8 mouse cellular contexts compared by ENCODE assay signal in genomic region chr10:75872915-75873542, GRCm38 (mm10). TPM values are rescaled to one million over a fixed set of nuclear protein-coding genes. Genes with fewer than 3 reads are reported as not detected.
A peak's percentile ranks its signal among the peaks of the same experiment; 100 is the strongest.
DNase-seq lines count a peak whose midpoint lies in the region; ATAC-seq and TF ChIP-seq lines count a peak whose summit lies in the region.

No protein-coding gene starts in this region.

- peak overlapping the region; percentile 71 for H3K4me2 ChIP-seq in heart, embryonic 14.5 days (ENCODE audit: low read length)
- H3K4me2 ChIP-seq in kidney, postnatal 0 days (ENCODE audit: low read length): peak overlapping the region; percentile 70
- peak overlapping the region; percentile 60 for H3K4me2 ChIP-seq in midbrain, embryonic 16.5 days (ENCODE audit: low read length)

- no peaks in the 10 kb centered on the region for H3K27me3 ChIP-seq in heart, embryonic 14.5 days (ENCODE audit: control insufficient read depth, insufficient read depth, low read length)
- H3K27me3 ChIP-seq in kidney, postnatal 0 days (ENCODE audit: insufficient read depth, low read length): no peaks in the 10 kb centered on the region
- H3K27me3 ChIP-seq in midbrain, embryonic 16.5 days (ENCODE audit: control insufficient read depth, insufficient read depth, low read depth, low read length): no peaks in the 10 kb centered on the region
- H3K27me3 ChIP-seq in testis, adult 2 months (ENCODE audit: control insufficient read depth, insufficient read depth, low read length): no peaks in the 10 kb centered on the region

- no peak for TF ChIP-seq POLR2A in testis, adult 2 months (IDR thresholded peaks at IDR 0.05; ENCODE audit: control insufficient read depth, low read depth, low read length)

- under 1% methylated on average over 11 of the region's 11 CpGs for WGBS in heart, embryonic 14.5 days
- WGBS in kidney, postnatal 0 days: 2% methylated on average over 11 of the region's 11 CpGs
- under 1% methylated on average over 11 of the region's 11 CpGs for WGBS in midbrain, embryonic 16.5 days

- peak overlapping the region; percentile 75 to 76 for H3K27ac ChIP-seq in heart, embryonic 14.5 days (replicated peaks in 1 of 2; ENCODE audit: control insufficient read depth in 1 of 2, insufficient read depth in 1 of 2, low read depth in 2 of 2, low read length in 2 of 2)
- no peak overlapping the region for H3K27ac ChIP-seq in kidney, postnatal 0 days
- peak overlapping the region; percentile 83 for H3K27ac ChIP-seq in midbrain, embryonic 16.5 days (ENCODE audit: low read length)
- peak overlapping the region; percentile 30; the same call in 1 of the 2 replicates for H3K27ac ChIP-seq in testis, adult 2 months (ENCODE audit: control insufficient read depth, insufficient read depth, low read depth, low read length)

- peaks cover 4 to 14% of the 10 kb centered on the region in 2 experiments for H3K4me1 ChIP-seq in heart, embryonic 14.5 days (ENCODE audit: control insufficient read depth in 2 of 2, insufficient read depth in 2 of 2, low read length in 2 of 2)
- H3K4me1 ChIP-seq in kidney, postnatal 0 days (replicated peaks; ENCODE audit: insufficient read depth, low read length): peaks cover 6% of the 10 kb centered on the region; the same call in 1 of the 2 replicates
- peaks cover 8% of the 10 kb centered on the region for H3K4me1 ChIP-seq in midbrain, embryonic 16.5 days (ENCODE audit: control insufficient read depth, insufficient read depth, low read length)
- H3K4me1 ChIP-seq in testis, adult 2 months (ENCODE audit: control insufficient read depth, insufficient read depth, low read length): peaks cover 4% of the 10 kb centered on the region

- peak overlapping the region; percentile 36 to 46 for H3K4me3 ChIP-seq in heart, embryonic 14.5 days (ENCODE audit: control insufficient read depth in 1 of 2, insufficient read depth in 1 of 2, low read depth in 1 of 2, low read length in 2 of 2)
- H3K4me3 ChIP-seq in kidney, postnatal 0 days (replicated peaks; ENCODE audit: low read depth, low read length): peak overlapping the region; percentile 23
- H3K4me3 ChIP-seq in midbrain, embryonic 16.5 days (ENCODE audit: low read depth, low read length): peak overlapping the region; percentile 37
- H3K4me3 ChIP-seq in testis, adult 2 months (ENCODE audit: control insufficient read depth, low read depth, low read length): peak overlapping the region; percentile 36

- TF ChIP-seq CTCF in kidney, postnatal 0 days (IDR thresholded peaks at IDR 0.05; ENCODE audit: low read depth): no peak
- no peak for TF ChIP-seq CTCF in testis, adult 2 months (IDR thresholded peaks at IDR 0.05; ENCODE audit: control insufficient read depth, insufficient read depth, insufficient replicate concordance, low read depth, low read length)

- peak overlapping the region; percentile 65 for H3K9ac ChIP-seq in heart, embryonic 14.5 days (ENCODE audit: low read length)
- H3K9ac ChIP-seq in kidney, postnatal 0 days (ENCODE audit: low read depth, low read length): peak overlapping the region; percentile 35
- peak overlapping the region; percentile 61 for H3K9ac ChIP-seq in midbrain, embryonic 16.5 days (ENCODE audit: low read depth, low read length)

- H3K9me3 ChIP-seq in heart, embryonic 14.5 days (ENCODE audit: control insufficient read depth, low read length): no peaks in the 10 kb centered on the region
- H3K9me3 ChIP-seq in kidney, postnatal 0 days (replicated peaks; ENCODE audit: low read length): no peaks in the 10 kb centered on the region
- no peaks in the 10 kb centered on the region for H3K9me3 ChIP-seq in midbrain, embryonic 16.5 days (replicated peaks; ENCODE audit: control insufficient read depth, low read length, poor library complexity, severe bottlenecking)

- ATAC-seq in heart, embryonic 14.5 days (ENCODE audit: insufficient number of reproducible peaks, insufficient read depth, low FRiP score, low read depth): peak; percentile 90
- ATAC-seq in kidney, postnatal 0 days (replicated peaks; ENCODE audit: low FRiP score, low read depth): peak; percentile 94
- ATAC-seq in midbrain, embryonic 16.5 days: peak; percentile 98

- DNase-seq in ES-CJ7 (ENCODE audit: low read depth, low spot score) (peak; percentile 99), liver (peak; percentile 50)
- peak; percentile 83 for DNase-seq in brain, embryonic 18.5 days (ENCODE audit: low read depth, low spot score)
- DNase-seq in fibroblast of lung, adult 2 months (ENCODE audit: low read depth): peak; percentile 80
- peak; percentile 99 for DNase-seq in kidney, postnatal 0 days (ENCODE audit: low spot score)

- no peaks in the 10 kb centered on the region for H3K36me3 ChIP-seq in heart, embryonic 14.5 days (ENCODE audit: control insufficient read depth, insufficient read depth, low read length)
- H3K36me3 ChIP-seq in kidney, postnatal 0 days (ENCODE audit: insufficient read depth, low read length): no peaks in the 10 kb centered on the region
- H3K36me3 ChIP-seq in midbrain, embryonic 16.5 days (ENCODE audit: control insufficient read depth, insufficient read depth, low read length): no peaks in the 10 kb centered on the region
- H3K36me3 ChIP-seq in testis, adult 2 months (ENCODE audit: control insufficient read depth, insufficient read depth, low read length): no peaks in the 10 kb centered on the region

RNA-seq across cellular contexts. Expression of gene Mif, which starts 13.0 kb away (rescaled TPM):
- polyA plus RNA-seq in heart, embryonic 14.5 days (2014; fragmentation: Nextera tagmentation; extraction: Ambion mirVana): 2,486 and 2,703 TPM in 2 replicates
- polyA plus RNA-seq in kidney, postnatal 0 days (2015; fragmentation: Nextera tagmentation; extraction: Ambion mirVana): 1,473 and 1,501 TPM in 2 replicates
- polyA plus RNA-seq in midbrain, embryonic 16.5 days (2015; fragmentation: Nextera tagmentation; extraction: Ambion mirVana): 1,399 and 1,460 TPM in 2 replicates
- 261 and 275 TPM in 2 replicates for polyA plus RNA-seq in testis, adult 2 months (2012; rRNA removed)

RNA-seq across cellular contexts. Expression of gene Derl3, which starts 20.2 kb away (rescaled TPM):
- 1.1 and 1.7 TPM in 2 replicates for polyA plus RNA-seq in heart, embryonic 14.5 days (2014; fragmentation: Nextera tagmentation; extraction: Ambion mirVana)
- polyA plus RNA-seq in kidney, postnatal 0 days (2015; fragmentation: Nextera tagmentation; extraction: Ambion mirVana): 2.8 and 3.3 TPM in 2 replicates
- 1.1 and 1.4 TPM in 2 replicates for polyA plus RNA-seq in midbrain, embryonic 16.5 days (2015; fragmentation: Nextera tagmentation; extraction: Ambion mirVana)
- polyA plus RNA-seq in testis, adult 2 months (2012; rRNA removed): 120 and 145 TPM in 2 replicates

RNA-seq across cellular contexts. Expression of gene Gstt2, which starts 35.8 kb away (rescaled TPM):
- 12.6 and 13.5 TPM in 2 replicates for polyA plus RNA-seq in heart, embryonic 14.5 days (2014; fragmentation: Nextera tagmentation; extraction: Ambion mirVana)
- 125 and 129 TPM in 2 replicates for polyA plus RNA-seq in kidney, postnatal 0 days (2015; fragmentation: Nextera tagmentation; extraction: Ambion mirVana)
- 7.0 TPM in 2 replicates for polyA plus RNA-seq in midbrain, embryonic 16.5 days (2015; fragmentation: Nextera tagmentation; extraction: Ambion mirVana)
- 159 and 168 TPM in 2 replicates for polyA plus RNA-seq in testis, adult 2 months (2012; rRNA removed)

RNA-seq across cellular contexts. Expression of gene Smarcb1, which starts 48.4 kb away (rescaled TPM):
- 99.1 and 103 TPM in 2 replicates for polyA plus RNA-seq in heart, embryonic 14.5 days (2014; fragmentation: Nextera tagmentation; extraction: Ambion mirVana)
- polyA plus RNA-seq in kidney, postnatal 0 days (2015; fragmentation: Nextera tagmentation; extraction: Ambion mirVana): 149 and 168 TPM in 2 replicates
- 262 and 281 TPM in 2 replicates for polyA plus RNA-seq in midbrain, embryonic 16.5 days (2015; fragmentation: Nextera tagmentation; extraction: Ambion mirVana)
- polyA plus RNA-seq in testis, adult 2 months (2012; rRNA removed): 41.7 and 43.9 TPM in 2 replicates

RNA-seq across cellular contexts. Expression of gene Gstt4, which starts 50.7 kb away (rescaled TPM):
- polyA plus RNA-seq in heart, embryonic 14.5 days (2014; fragmentation: Nextera tagmentation; extraction: Ambion mirVana): not detected in 2 replicates
- not detected in 2 replicates for polyA plus RNA-seq in kidney, postnatal 0 days (2015; fragmentation: Nextera tagmentation; extraction: Ambion mirVana)
- not detected in 2 replicates for polyA plus RNA-seq in midbrain, embryonic 16.5 days (2015; fragmentation: Nextera tagmentation; extraction: Ambion mirVana)
- polyA plus RNA-seq in testis, adult 2 months (2012; rRNA removed): 500 and 561 TPM in 2 replicates

Comparison
In these comparisons a context has a peak if more than half of its experiments do, and no peak if none do; other contexts are left out.
1. RNA of gene Derl3, which starts 20.2 kb away (polyA plus RNA-seq): 120 to 145 TPM in testis, adult 2 months; 2.8 to 3.3 TPM in kidney, postnatal 0 days, 1.1 to 1.7 TPM in heart, embryonic 14.5 days and 1.1 to 1.4 TPM in midbrain, embryonic 16.5 days; every median in the first group is over 10 times any median in the second.
2. Peak in every context shown above with its lines, with median percentiles within 50 percentile points of each other: DNase-seq, ATAC-seq, H3K4me2 ChIP-seq, H3K4me3 ChIP-seq and H3K9ac ChIP-seq.